Mouse (Mus musculus): ENCODE measurements around the gene Gpr152. TPM values are rescaled to one million over a fixed set of nuclear protein-coding genes. Genes with fewer than 3 reads are reported as not detected.

The Gpr152 gene
- polyA plus RNA-seq, 1 experiment from 2014 or later = not detected

DNA sequence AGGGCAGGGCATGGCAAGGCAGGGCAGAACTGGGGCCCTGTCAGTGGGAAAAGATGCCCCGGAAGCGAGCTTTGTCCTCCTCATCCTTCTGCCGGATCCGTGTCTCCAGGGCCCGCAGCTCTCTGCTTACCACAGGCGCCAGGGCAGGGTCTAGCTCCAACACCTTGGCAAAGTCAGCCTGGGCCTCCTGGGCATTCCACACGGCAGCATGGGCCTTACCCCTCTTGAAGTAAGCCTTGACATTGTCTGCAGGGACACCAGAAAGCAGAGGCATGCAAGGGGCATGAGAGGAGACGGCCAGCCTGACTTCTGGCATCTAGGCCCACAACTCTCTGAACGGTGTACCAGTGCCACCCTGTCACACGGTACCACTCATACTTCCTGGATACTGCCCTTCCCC, 25.0 kb upstream of the Gpr152 start:
- Histone ChIP-seq H3K4me2 (replicated peaks; ENCODE audit: low read depth, low read length) (no peak overlapping the region), H3K4me1 (replicated peaks; ENCODE audit: control insufficient read depth, insufficient read depth, low read length) (no peaks in the 10 kb centered on the region), H3K9me3 (ENCODE audit: control insufficient read depth, low read length) (no peaks in the 10 kb centered on the region), H3K9ac (ENCODE audit: low read depth, low read length) (no peak overlapping the region), H3K27me3 (ENCODE audit: control insufficient read depth, insufficient read depth, low read length) (no peaks in the 10 kb centered on the region), H3K36me3 (ENCODE audit: control insufficient read depth, insufficient read depth, low read length) (0 out of 2 replicates have a peak, but pooled peaks cover 2% of the 10 kb centered on the region), H3K27ac (ENCODE audit: low read depth, low read length) (no peak overlapping the region), H3K4me3 (ENCODE audit: low read depth, low read length) (no peak overlapping the region)
- ATAC-seq (ENCODE audit: low FRiP score) (no peak), DNase-seq (ENCODE audit: low spot score) (no peak)
- WGBS = 92% methylated on average over 10 of the region's 10 CpGs

DNA sequence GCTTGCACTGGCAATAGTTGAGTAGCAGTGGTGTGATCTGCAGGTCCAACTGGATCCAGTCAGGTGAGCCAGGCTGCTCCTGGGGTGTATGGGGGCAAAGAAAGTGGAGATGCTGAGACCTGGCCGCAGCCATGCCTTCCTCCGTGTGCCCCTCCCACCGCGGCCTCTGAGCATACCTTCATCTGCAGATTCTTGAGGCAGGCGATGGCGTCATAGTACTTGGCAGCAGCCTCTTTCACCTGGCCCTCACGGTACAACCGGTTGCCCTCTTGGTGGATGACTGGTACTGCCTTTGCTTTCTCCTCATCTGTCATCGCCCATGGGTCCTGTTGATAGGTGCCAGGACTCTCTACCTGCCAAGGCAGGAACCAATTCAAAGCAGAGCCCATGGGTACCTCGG, 24.4 kb upstream of the Gpr152 start:
- H3K27ac ChIP-seq (ENCODE audit: low read depth, low read length) = no peak overlapping the region
- H3K9me3 ChIP-seq (ENCODE audit: control insufficient read depth, low read length) = no peaks in the 10 kb centered on the region
- DNase-seq (ENCODE audit: low spot score) = no peak
- no peak overlapping the region for H3K4me2 ChIP-seq (replicated peaks; ENCODE audit: low read depth, low read length)
- H3K4me3 ChIP-seq (ENCODE audit: low read depth, low read length) = no peak overlapping the region
- H3K36me3 ChIP-seq (ENCODE audit: control insufficient read depth, insufficient read depth, low read length) = 0 out of 2 replicates have a peak, but pooled peaks cover 2% of the 10 kb centered on the region
- no peaks in the 10 kb centered on the region for H3K4me1 ChIP-seq (replicated peaks; ENCODE audit: control insufficient read depth, insufficient read depth, low read length)
- no peak for ATAC-seq (ENCODE audit: low FRiP score)
- H3K9ac ChIP-seq (ENCODE audit: low read depth, low read length) = no peak overlapping the region
- H3K27me3 ChIP-seq (ENCODE audit: control insufficient read depth, insufficient read depth, low read length) = no peaks in the 10 kb centered on the region
- whole genome bisulfite sequencing = 97% methylated on average over 10 of the region's 10 CpGs

DNA sequence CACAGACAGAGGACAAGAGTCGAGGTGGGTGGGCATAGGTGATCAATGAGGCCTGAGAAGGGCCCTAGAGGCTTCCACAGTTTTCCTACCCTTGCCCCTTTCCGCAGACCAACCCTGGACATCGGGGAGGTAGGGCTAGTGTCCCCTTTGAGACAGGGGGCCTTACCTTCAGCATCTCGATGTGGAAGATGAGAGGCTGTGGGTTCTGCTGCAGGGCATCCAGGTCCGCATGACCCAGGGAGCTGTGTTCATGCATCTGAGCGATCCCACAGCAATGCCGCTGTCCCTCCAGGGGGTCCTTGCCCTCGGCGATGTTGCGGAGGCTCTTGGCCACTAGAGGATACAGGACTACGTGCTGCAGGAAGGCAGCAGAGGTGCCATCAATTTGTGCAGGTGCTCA, 23.8 kb upstream of the Gpr152 start:
- H3K36me3 ChIP-seq (ENCODE audit: control insufficient read depth, insufficient read depth, low read length) = 0 out of 2 replicates have a peak, but pooled peaks cover 2% of the 10 kb centered on the region
- 88% methylated on average over 11 of the region's 11 CpGs for WGBS
- no peak overlapping the region for H3K4me2 ChIP-seq (replicated peaks; ENCODE audit: low read depth, low read length)
- no peaks in the 10 kb centered on the region for H3K27me3 ChIP-seq (ENCODE audit: control insufficient read depth, insufficient read depth, low read length)
- H3K4me3 ChIP-seq (ENCODE audit: low read depth, low read length) = no peak overlapping the region
- H3K9me3 ChIP-seq (ENCODE audit: control insufficient read depth, low read length) = no peaks in the 10 kb centered on the region
- ATAC-seq (ENCODE audit: low FRiP score) = no peak
- no peak overlapping the region for H3K9ac ChIP-seq (ENCODE audit: low read depth, low read length)
- 0 out of 2 replicates have a peak, but pooled peaks cover 3% of the 10 kb centered on the region for H3K4me1 ChIP-seq (replicated peaks; ENCODE audit: control insufficient read depth, insufficient read depth, low read length)
- H3K27ac ChIP-seq (ENCODE audit: low read depth, low read length) = no peak overlapping the region
- DNase-seq (ENCODE audit: low spot score) = no peak

DNA sequence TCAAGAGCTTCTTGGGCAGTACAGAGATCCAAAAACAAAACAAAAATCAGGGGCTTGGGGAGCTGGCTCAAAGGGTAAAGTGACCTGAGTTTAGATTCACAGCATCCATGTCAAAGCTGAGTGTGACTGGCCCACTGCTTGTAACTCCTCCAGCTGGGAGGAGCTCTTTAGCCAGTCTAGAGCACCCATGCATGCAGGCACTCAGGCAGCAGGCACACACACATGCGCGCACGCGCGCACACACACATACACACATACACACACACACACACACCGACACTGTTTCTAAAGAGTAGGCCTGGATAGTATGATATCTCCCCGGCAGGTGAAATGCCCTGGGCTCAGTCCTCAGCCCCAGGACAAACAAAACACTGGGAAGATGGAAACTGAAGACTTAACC, 22.6 kb upstream of the Gpr152 start:
- no peak for ATAC-seq (ENCODE audit: low FRiP score)
- WGBS = 97% methylated on average over 7 of the region's 7 CpGs

DNA sequence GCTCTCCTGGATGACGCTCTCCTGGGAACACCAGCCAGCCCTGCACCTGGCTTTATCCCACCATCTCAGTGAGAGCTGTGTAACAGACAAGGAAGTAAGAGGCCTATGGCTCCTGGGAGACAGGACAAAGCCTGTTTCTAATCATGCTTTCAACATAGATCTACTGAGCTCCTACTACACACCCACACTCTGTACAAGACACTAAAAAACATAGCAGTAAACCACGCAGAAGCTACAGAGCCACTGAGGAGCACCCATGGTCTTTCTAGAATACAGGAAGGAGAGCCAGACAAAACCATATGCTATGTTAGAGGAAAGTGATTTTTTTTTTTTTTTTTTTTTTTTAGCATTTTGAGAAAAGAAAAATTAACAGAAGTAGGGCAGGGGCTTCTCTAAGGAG, 21.2 kb upstream of the Gpr152 start:
- no peaks in the 10 kb centered on the region for H3K27me3 ChIP-seq (ENCODE audit: control insufficient read depth, insufficient read depth, low read length)
- no peak overlapping the region for H3K27ac ChIP-seq (ENCODE audit: low read depth, low read length)
- no peaks in the 10 kb centered on the region for H3K9me3 ChIP-seq (ENCODE audit: control insufficient read depth, low read length)
- no peak overlapping the region for H3K9ac ChIP-seq (ENCODE audit: low read depth, low read length)
- H3K4me3 ChIP-seq (ENCODE audit: low read depth, low read length) = no peak overlapping the region
- DNase-seq (ENCODE audit: low spot score) (no peak), ATAC-seq (ENCODE audit: low FRiP score) (no peak)
- 0 out of 2 replicates have a peak, but pooled peaks cover 3% of the 10 kb centered on the region for H3K4me1 ChIP-seq (replicated peaks; ENCODE audit: control insufficient read depth, insufficient read depth, low read length)
- H3K4me2 ChIP-seq (replicated peaks; ENCODE audit: low read depth, low read length) = no peak overlapping the region
- 89% methylated on average over 2 of the region's 2 CpGs for WGBS
- 0 out of 2 replicates have a peak, but pooled peaks cover 2% of the 10 kb centered on the region for H3K36me3 ChIP-seq (ENCODE audit: control insufficient read depth, insufficient read depth, low read length)

More for the DNA sequence above, 22.6 kb upstream of the Gpr152 start:
- no peak for DNase-seq (ENCODE audit: low spot score)
- Histone ChIP-seq H3K36me3 (ENCODE audit: control insufficient read depth, insufficient read depth, low read length) (0 out of 2 replicates have a peak, but pooled peaks cover 2% of the 10 kb centered on the region), H3K27me3 (ENCODE audit: control insufficient read depth, insufficient read depth, low read length) (no peaks in the 10 kb centered on the region), H3K4me1 (replicated peaks; ENCODE audit: control insufficient read depth, insufficient read depth, low read length) (0 out of 2 replicates have a peak, but pooled peaks cover 3% of the 10 kb centered on the region), H3K27ac (ENCODE audit: low read depth, low read length) (no peak overlapping the region), H3K4me3 (ENCODE audit: low read depth, low read length) (no peak overlapping the region), H3K4me2 (replicated peaks; ENCODE audit: low read depth, low read length) (no peak overlapping the region), H3K9ac (ENCODE audit: low read depth, low read length) (no peak overlapping the region), H3K9me3 (ENCODE audit: control insufficient read depth, low read length) (no peaks in the 10 kb centered on the region)

DNA sequence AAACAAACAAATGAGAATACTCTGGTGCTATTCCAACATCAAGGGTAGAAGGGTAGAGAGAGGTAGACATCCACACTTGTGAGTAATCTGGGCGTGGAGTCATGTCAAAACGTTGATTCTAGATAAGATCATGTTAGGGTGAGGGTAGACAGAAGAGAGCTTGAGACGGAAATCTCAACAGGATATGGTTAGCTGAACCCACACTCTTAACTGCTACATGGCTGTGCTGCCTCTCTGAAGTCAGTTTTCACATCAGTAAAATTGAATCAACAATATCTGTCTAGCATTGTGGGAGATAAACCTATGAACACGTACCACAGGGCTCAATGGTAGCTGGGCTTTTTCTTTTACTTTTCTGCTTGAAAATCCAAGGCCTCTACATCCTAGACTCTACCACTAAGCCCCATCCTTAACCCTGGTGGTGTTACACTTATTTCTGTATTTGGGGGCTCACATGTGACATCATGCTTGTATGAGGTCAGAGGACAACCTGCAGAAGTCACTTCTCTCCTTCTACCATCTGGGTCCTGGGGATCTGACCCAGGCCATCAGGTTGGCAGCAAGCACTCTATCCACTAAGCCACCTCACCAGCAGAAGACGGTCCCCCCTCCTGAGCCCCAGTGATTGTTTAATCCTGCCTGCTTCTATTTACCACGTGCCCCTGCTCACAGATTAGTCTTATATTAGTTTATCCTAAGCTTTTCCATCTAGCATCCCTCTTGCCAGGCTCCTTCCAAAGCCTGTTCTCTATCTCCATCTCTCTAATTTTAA, 19.7 kb upstream of the Gpr152 start:
- Histone ChIP-seq H3K36me3 (ENCODE audit: control insufficient read depth, insufficient read depth, low read length) (0 out of 2 replicates have a peak, but pooled peaks cover 2% of the 10 kb centered on the region), H3K9ac (ENCODE audit: low read depth, low read length) (no peak overlapping the region), H3K9me3 (ENCODE audit: control insufficient read depth, low read length) (no peaks in the 10 kb centered on the region), H3K27me3 (ENCODE audit: control insufficient read depth, insufficient read depth, low read length) (no peaks in the 10 kb centered on the region), H3K27ac (ENCODE audit: low read depth, low read length) (no peak overlapping the region), H3K4me3 (ENCODE audit: low read depth, low read length) (no peak overlapping the region), H3K4me1 (replicated peaks; ENCODE audit: control insufficient read depth, insufficient read depth, low read length) (0 out of 2 replicates have a peak, but pooled peaks cover 3% of the 10 kb centered on the region), H3K4me2 (replicated peaks; ENCODE audit: low read depth, low read length) (no peak overlapping the region)
- DNase-seq (ENCODE audit: low spot score) (no peak), ATAC-seq (ENCODE audit: low FRiP score) (no peak)
- WGBS = 90% methylated on average over 6 of the region's 6 CpGs

DNA sequence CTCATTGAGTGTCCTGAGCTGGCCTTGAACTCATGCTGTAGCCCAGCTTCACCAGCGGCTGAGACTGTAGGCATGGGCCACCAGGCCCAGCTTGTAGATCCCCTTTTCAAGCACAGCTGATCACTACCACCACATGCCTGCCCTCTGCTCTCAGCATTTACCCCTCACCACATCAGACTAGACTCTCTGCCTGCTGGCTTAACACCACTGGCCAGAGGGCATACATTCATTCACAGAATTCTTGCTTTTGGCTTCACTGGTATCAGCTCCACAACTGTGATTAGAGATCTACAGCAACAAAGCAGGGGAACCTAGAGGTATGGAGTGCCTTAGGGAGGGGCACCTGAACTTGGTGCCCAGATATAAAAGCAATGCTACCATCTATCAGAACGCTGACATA, 19.1 kb upstream of the Gpr152 start:
- no peak overlapping the region for H3K9ac ChIP-seq (ENCODE audit: low read depth, low read length)
- no peaks in the 10 kb centered on the region for H3K27me3 ChIP-seq (ENCODE audit: control insufficient read depth, insufficient read depth, low read length)
- 0 out of 2 replicates have a peak, but pooled peaks cover 3% of the 10 kb centered on the region for H3K4me1 ChIP-seq (replicated peaks; ENCODE audit: control insufficient read depth, insufficient read depth, low read length)
- peak overlapping the region; percentile 48; the same call in 1 of the 2 replicates for H3K4me2 ChIP-seq (replicated peaks; ENCODE audit: low read depth, low read length)
- no peak for DNase-seq (ENCODE audit: low spot score)
- ATAC-seq (ENCODE audit: low FRiP score) = no peak
- H3K27ac ChIP-seq (ENCODE audit: low read depth, low read length) = no peak overlapping the region
- 0 out of 2 replicates have a peak, but pooled peaks cover 2% of the 10 kb centered on the region for H3K36me3 ChIP-seq (ENCODE audit: control insufficient read depth, insufficient read depth, low read length)
- no peaks in the 10 kb centered on the region for H3K9me3 ChIP-seq (ENCODE audit: control insufficient read depth, low read length)
- peak overlapping the region; percentile 30 for H3K4me3 ChIP-seq (ENCODE audit: low read depth, low read length)
- WGBS = 94% methylated on average over 2 of the region's 2 CpGs

DNA sequence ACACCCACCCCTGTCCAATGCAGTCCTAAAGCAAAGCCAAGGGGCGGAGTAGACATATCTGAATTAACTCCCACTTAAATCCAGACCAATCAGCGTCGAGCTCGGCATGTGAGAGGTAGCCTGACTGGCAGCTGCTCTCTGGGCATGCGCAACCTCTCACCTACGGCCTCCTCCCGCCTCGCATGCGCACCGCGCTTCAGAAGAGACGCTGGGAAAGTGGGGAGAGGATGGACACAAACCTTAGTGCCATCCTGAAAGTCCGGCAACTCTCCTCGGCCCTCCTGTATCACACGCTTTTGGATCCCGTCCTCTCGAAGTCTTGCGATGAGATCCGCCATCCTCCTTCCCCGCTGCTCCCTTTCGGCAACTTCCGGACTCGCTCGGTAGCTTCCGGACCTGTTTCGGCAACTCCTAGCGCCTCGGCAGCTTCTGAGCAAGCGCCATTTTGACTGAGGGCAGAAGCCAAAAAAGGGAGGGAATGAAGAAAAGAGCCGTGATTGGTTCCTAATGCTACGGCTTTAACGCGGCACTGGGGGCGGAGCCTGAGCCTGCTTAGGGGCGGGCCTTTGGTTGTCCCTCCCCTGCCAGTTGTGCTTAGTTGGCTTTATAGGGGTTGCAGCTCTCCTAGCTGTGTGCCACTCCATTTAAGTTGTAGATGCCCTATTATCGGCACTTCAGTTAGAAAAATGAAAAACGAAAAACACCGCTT, 18.3 kb upstream of the Gpr152 start:
- peak; percentile 99 for DNase-seq (ENCODE audit: low spot score)
- no peaks in the 10 kb centered on the region for H3K9me3 ChIP-seq (ENCODE audit: control insufficient read depth, low read length)
- WGBS = 4% methylated on average over 38 of the region's 38 CpGs

More for the DNA sequence above, 18.3 kb upstream of the Gpr152 start:
- no peaks in the 10 kb centered on the region for H3K27me3 ChIP-seq (ENCODE audit: control insufficient read depth, insufficient read depth, low read length)
- H3K4me3 ChIP-seq (ENCODE audit: low read depth, low read length) = peak overlapping the region; percentile 30
- 0 out of 2 replicates have a peak, but pooled peaks cover 3% of the 10 kb centered on the region for H3K4me1 ChIP-seq (replicated peaks; ENCODE audit: control insufficient read depth, insufficient read depth, low read length)
- peak overlapping the region; percentile 48 for H3K4me2 ChIP-seq (replicated peaks; ENCODE audit: low read depth, low read length)
- no peaks in the 10 kb centered on the region for H3K36me3 ChIP-seq (ENCODE audit: control insufficient read depth, insufficient read depth, low read length)
- peak overlapping the region; percentile 67; the same call in 1 of the 2 replicates for H3K27ac ChIP-seq (ENCODE audit: low read depth, low read length)
- ATAC-seq (ENCODE audit: low FRiP score) = peak; percentile 77
- H3K9ac ChIP-seq (ENCODE audit: low read depth, low read length) = peak overlapping the region; percentile 51
